16 mouse cellular contexts compared by ENCODE assay signal in genomic region chr8:85435736-85436135, GRCm38 (mm10). TPM values are rescaled to one million over a fixed set of nuclear protein-coding genes. Genes with fewer than 3 reads are reported as not detected.
DNase-seq lines count a peak whose midpoint lies in the region; ATAC-seq and TF ChIP-seq lines count a peak whose summit lies in the region.
"Had no signal": no experiment of that assay in that cellular context is flagged by ENCODE, and none has a peak within 500 bp of the region (broad histone marks: within the 10 kb centered on the region; RNA-seq: fewer than 3 reads in every experiment).

No protein-coding gene starts in this region.

- WGBS in kidney, adult 2 months = 38% methylated on average over 5 of the region's 5 CpGs
- WGBS in kidney, embryonic 15.5 days = 66% methylated on average over 5 of the region's 5 CpGs
- 62% methylated on average over 5 of the region's 5 CpGs for WGBS in liver, postnatal 0 days (ENCODE audit: insufficient replicate concordance)
- WGBS in forebrain, embryonic 15.5 days = 63% methylated on average over 5 of the region's 5 CpGs

- TF ChIP-seq RAD21 in MEL (IDR thresholded peaks at IDR 0.05; ENCODE audit: low read depth, low read length) = no peak

- TF ChIP-seq POLR2A in kidney, adult 2 months (IDR thresholded peaks at IDR 0.05; ENCODE audit: low read depth, low read length) = no peak
- TF ChIP-seq POLR2A in MEL (IDR thresholded peaks at IDR 0.05; ENCODE audit: control insufficient read depth in 1 of 2, insufficient read depth in 1 of 2, low read depth in 1 of 2, low read length in 2 of 2, poor library complexity in 1 of 2) = no peak

- peak; percentile 87 for DNase-seq in kidney, adult 2 months
- DNase-seq in MEL (ENCODE audit: low read depth, low spot score) = peak; percentile 58
- DNase-seq in embryo, embryonic 11 days = peak; percentile 40
- DNase-seq in liver, postnatal 0 days = peak; percentile 34
- no peak for DNase-seq in thymus, postnatal 25 days
- no peak for DNase-seq in urinary bladder, postnatal 25 days (ENCODE audit: low spot score)
- DNase-seq: cerebellum, adult 18-20 months; heart, adult 2 months; heart, postnatal 14 days; right cerebral cortex, postnatal 14 days; thymus, postnatal 36 days had no signal

- no peak for ATAC-seq in kidney, embryonic 15.5 days (replicated peaks; ENCODE audit: low FRiP score)
- ATAC-seq in liver, postnatal 0 days = no peak
- ATAC-seq in forebrain, embryonic 15.5 days (replicated peaks) = no peak
- ATAC-seq: hindbrain, embryonic 16.5 days had no signal

- no peak for TF ChIP-seq EP300 in MEL (IDR thresholded peaks at IDR 0.05; ENCODE audit: low read depth in 1 of 2, low read length in 2 of 2)
- TF ChIP-seq EP300 in liver, postnatal 0 days (IDR thresholded peaks at IDR 0.05; ENCODE audit: low read depth) = no peak

- peak overlapping the region; percentile 65; the same call in 1 of the 2 replicates for H3K27ac ChIP-seq in kidney, adult 2 months (ENCODE audit: insufficient read depth, low read depth, low read length)
- no peak overlapping the region for H3K27ac ChIP-seq in kidney, embryonic 15.5 days
- H3K27ac ChIP-seq in MEL (ENCODE audit: control insufficient read depth, low read depth, low read length) = no peak overlapping the region
- no peak overlapping the region for H3K27ac ChIP-seq in liver, postnatal 0 days (ENCODE audit: low read depth)
- no peak overlapping the region for H3K27ac ChIP-seq in forebrain, embryonic 15.5 days (replicated peaks)
- H3K27ac ChIP-seq: heart, adult 2 months; layer of hippocampus, adult 2 months had no signal

- no peaks in the 10 kb centered on the region for H3K9me3 ChIP-seq in kidney, embryonic 15.5 days (replicated peaks)
- no peaks in the 10 kb centered on the region for H3K9me3 ChIP-seq in MEL (replicated peaks; ENCODE audit: insufficient read depth, low read length)
- no peaks in the 10 kb centered on the region for H3K9me3 ChIP-seq in liver, postnatal 0 days (ENCODE audit: low read length)
- no peaks in the 10 kb centered on the region for H3K9me3 ChIP-seq in forebrain, embryonic 15.5 days

- no peak overlapping the region for H3K9ac ChIP-seq in kidney, embryonic 15.5 days
- no peak overlapping the region for H3K9ac ChIP-seq in MEL (ENCODE audit: control insufficient read depth, low read depth, low read length, poor library complexity, severe bottlenecking)
- no peak overlapping the region for H3K9ac ChIP-seq in liver, postnatal 0 days (replicated peaks)
- no peak overlapping the region for H3K9ac ChIP-seq in forebrain, embryonic 15.5 days (replicated peaks)

- H3K4me2 ChIP-seq in kidney, embryonic 15.5 days = no peak overlapping the region
- H3K4me2 ChIP-seq in liver, postnatal 0 days (ENCODE audit: low read depth, low read length) = no peak overlapping the region
- no peak overlapping the region for H3K4me2 ChIP-seq in forebrain, embryonic 15.5 days (replicated peaks)

- no peaks in the 10 kb centered on the region for H3K27me3 ChIP-seq in kidney, adult 2 months (replicated peaks; ENCODE audit: control insufficient read depth, insufficient read depth, low read length)
- no peaks in the 10 kb centered on the region for H3K27me3 ChIP-seq in kidney, embryonic 15.5 days
- no peaks in the 10 kb centered on the region for H3K27me3 ChIP-seq in MEL (ENCODE audit: control insufficient read depth in 1 of 2, insufficient read depth in 2 of 2, low read length in 2 of 2)
- H3K27me3 ChIP-seq in liver, postnatal 0 days (ENCODE audit: insufficient read depth, low read length) = no peaks in the 10 kb centered on the region
- H3K27me3 ChIP-seq in forebrain, embryonic 15.5 days = no peaks in the 10 kb centered on the region

- H3K36me3 ChIP-seq in kidney, adult 2 months (ENCODE audit: control insufficient read depth, insufficient read depth, low read length) = no peaks in the 10 kb centered on the region
- H3K36me3 ChIP-seq in kidney, embryonic 15.5 days = no peaks in the 10 kb centered on the region
- H3K36me3 ChIP-seq in MEL (ENCODE audit: control insufficient read depth in 1 of 2, insufficient read depth in 2 of 2, low read length in 2 of 2) = peaks cover 0 to 10% of the 10 kb centered on the region in 2 experiments; a peak in 2 of 4 replicates
- no peaks in the 10 kb centered on the region for H3K36me3 ChIP-seq in liver, postnatal 0 days (replicated peaks; ENCODE audit: insufficient read depth, low read length)
- H3K36me3 ChIP-seq in forebrain, embryonic 15.5 days = no peaks in the 10 kb centered on the region

- TF ChIP-seq CTCF in kidney, adult 2 months (conservative IDR thresholded peaks at IDR 0.05; ENCODE audit: insufficient read depth, insufficient read length, low read depth, low read length) = no peak
- TF ChIP-seq CTCF in MEL (IDR thresholded peaks at IDR 0.05 in 2 of 3, conservative IDR thresholded peaks at IDR 0.05 in 1 of 3; ENCODE audit: control insufficient read depth in 1 of 3, insufficient read depth in 1 of 3, low read depth in 2 of 3, low read length in 3 of 3, poor library complexity in 1 of 3, severe bottlenecking in 1 of 3) = no peak
- no peak for TF ChIP-seq CTCF in liver, postnatal 0 days (IDR thresholded peaks at IDR 0.05; ENCODE audit: low read depth)

- H3K4me1 ChIP-seq in kidney, adult 2 months (ENCODE audit: control insufficient read depth, insufficient read depth, low read length) = peaks cover 9% of the 10 kb centered on the region; the same call in 1 of the 2 replicates
- peaks cover 19% of the 10 kb centered on the region for H3K4me1 ChIP-seq in kidney, embryonic 15.5 days
- H3K4me1 ChIP-seq in MEL (ENCODE audit: control insufficient read depth in 1 of 2, insufficient read depth in 2 of 2, low read length in 2 of 2) = peaks cover under 1 to 14% of the 10 kb centered on the region in 2 experiments; a peak in 3 of 4 replicates
- peaks cover 16% of the 10 kb centered on the region for H3K4me1 ChIP-seq in liver, postnatal 0 days (ENCODE audit: insufficient read depth)
- H3K4me1 ChIP-seq in forebrain, embryonic 15.5 days = peaks cover 13% of the 10 kb centered on the region

- H3K4me3 ChIP-seq in kidney, adult 2 months (ENCODE audit: insufficient read depth, low read depth, low read length) = no peak overlapping the region
- no peak overlapping the region for H3K4me3 ChIP-seq in kidney, embryonic 15.5 days (replicated peaks)
- no peak overlapping the region for H3K4me3 ChIP-seq in MEL (ENCODE audit: control insufficient read depth in 1 of 2, insufficient read depth in 1 of 2, low read depth in 2 of 2, low read length in 2 of 2)
- no peak overlapping the region for H3K4me3 ChIP-seq in liver, postnatal 0 days (ENCODE audit: low read depth, low read length)
- H3K4me3 ChIP-seq in forebrain, embryonic 15.5 days = no peak overlapping the region
- H3K4me3 ChIP-seq: heart, adult 2 months; layer of hippocampus, adult 2 months had no signal

- peaks cover 15% of the 10 kb centered on the region for H3K79me2 ChIP-seq in MEL (ENCODE audit: control insufficient read depth, insufficient read depth, low read length, poor library complexity)

TF ChIP-seq in MEL, 35 proteins besides CTCF, POLR2A, EP300 and RAD21:
- TF ChIP-seq GATA1 (IDR thresholded peaks at IDR 0.05; ENCODE audit: low read depth, low read length) (0 out of 2 replicates have a peak, but pooled peaks have one; percentile 10), GABPA (IDR thresholded peaks at IDR 0.05; ENCODE audit: low read depth, low read length) (no peak), MXI1 (IDR thresholded peaks at IDR 0.05; ENCODE audit: low read depth, low read length) (peak; percentile 30; the same call in 1 of the 2 replicates)

RNA-seq across cellular contexts. Expression of gene 4921524J17Rik, which starts 3.1 kb away (rescaled TPM):
- polyA plus RNA-seq in kidney, adult 2 months (2012; rRNA removed) = 4.2 and 6.9 TPM in 2 replicates
- polyA plus RNA-seq in kidney, embryonic 15.5 days (2015; fragmentation: Nextera tagmentation; extraction: Ambion mirVana) = 42.8 and 46.2 TPM in 2 replicates
- 14.6 and 16.1 TPM in 2 replicates for total RNA-seq in MEL (2012; rRNA removed)
- polyA plus RNA-seq in MEL (2012; ENCODE audit: insufficient read depth in 1 of 2, insufficient read length in 2 of 2, low read depth in 1 of 2, low replicate concordance in 2 of 2, missing spikeins in 1 of 2) = 10 to 100 TPM in 1 of 2 experiments, not detected in 1; 21.9 TPM
- polyA plus RNA-seq in liver, postnatal 0 days (2015; fragmentation: Nextera tagmentation; extraction: Ambion mirVana) = 16.5 and 17.7 TPM in 2 replicates
- 69.3 and 74.7 TPM in 2 replicates for polyA plus RNA-seq in forebrain, embryonic 15.5 days (2015; fragmentation: Nextera tagmentation; extraction: Ambion mirVana)

RNA-seq across cellular contexts. Expression of gene Mylk3, which starts 49.6 kb away (rescaled TPM):
- polyA plus RNA-seq in kidney, adult 2 months (2012; rRNA removed) = 0.62 and 0.77 TPM in 2 replicates
- polyA plus RNA-seq in kidney, embryonic 15.5 days (2015; fragmentation: Nextera tagmentation; extraction: Ambion mirVana) = 1.7 and 2.4 TPM in 2 replicates
- total RNA-seq in MEL (2012; rRNA removed) = 6.7 and 10.4 TPM in 2 replicates
- 1 to 10 TPM in 1 of 2 experiments, not detected in 1; 9.5 TPM for polyA plus RNA-seq in MEL (2012; ENCODE audit: insufficient read depth in 1 of 2, insufficient read length in 2 of 2, low read depth in 1 of 2, low replicate concordance in 2 of 2, missing spikeins in 1 of 2)
- 21.2 and 24.2 TPM in 2 replicates for polyA plus RNA-seq in liver, postnatal 0 days (2015; fragmentation: Nextera tagmentation; extraction: Ambion mirVana)
- polyA plus RNA-seq in forebrain, embryonic 15.5 days (2015; fragmentation: Nextera tagmentation; extraction: Ambion mirVana) = 0.23 and 0.51 TPM in 2 replicates
- total RNA-seq: midbrain, postnatal 0 days had no signal

RNA-seq across cellular contexts. Expression of gene Gpt2, which starts 56.6 kb away (rescaled TPM):
- 51.5 and 55.9 TPM in 2 replicates for polyA plus RNA-seq in kidney, adult 2 months (2012; rRNA removed)
- 21.4 and 21.5 TPM in 2 replicates for polyA plus RNA-seq in kidney, embryonic 15.5 days (2015; fragmentation: Nextera tagmentation; extraction: Ambion mirVana)
- 10.2 and 24.0 TPM in 2 replicates for total RNA-seq in MEL (2012; rRNA removed)
- 10 to 100 TPM in 1 of 2 experiments, not detected in 1; 25.3 TPM for polyA plus RNA-seq in MEL (2012; ENCODE audit: insufficient read depth in 1 of 2, insufficient read length in 2 of 2, low read depth in 1 of 2, low replicate concordance in 2 of 2, missing spikeins in 1 of 2)
- polyA plus RNA-seq in liver, postnatal 0 days (2015; fragmentation: Nextera tagmentation; extraction: Ambion mirVana) = 11.1 and 14.4 TPM in 2 replicates
- 39.7 and 40.9 TPM in 2 replicates for polyA plus RNA-seq in forebrain, embryonic 15.5 days (2015; fragmentation: Nextera tagmentation; extraction: Ambion mirVana)

Comparison
In these comparisons a context has a peak if more than half of its experiments do, and no peak if none do; other contexts are left out.
1. DNase-seq: peak in kidney, adult 2 months (single experiment), MEL (single experiment), embryo, embryonic 11 days (single experiment) and liver, postnatal 0 days (single experiment); none in thymus, postnatal 25 days (single experiment) and urinary bladder, postnatal 25 days (single experiment).